Mouse (Mus musculus) intestine, embryonic 16.5 days (tissue): ENCODE results near the gene Cuzd1. TPM values are rescaled to one million over a fixed set of nuclear protein-coding genes. Genes with fewer than 3 reads are reported as not detected.

Experiments
- ATAC-seq: fragments of 200-750 bp; cut with Nextera tagmentation; 2 replicates; pipeline ENCODE4 v1.8.0; 2017; ENCODE audit warnings: moderate TSS enrichment, moderate library complexity
- H3K27ac ChIP-seq: fragments of 300-500 bp; sonication (generic); 2 replicates; pipeline ENCODE4 v1.5.1; 2014; ENCODE audit warnings: mild to moderate bottlenecking, low read length
- H3K27me3 ChIP-seq: fragments of 300-500 bp; sonication (generic); replicated peaks from 2 replicates; pipeline ENCODE4 v1.6.1; 2014; ENCODE audit warnings: low read length, control low read depth, mixed read lengths; ENCODE audit not compliant: control insufficient read depth, insufficient read depth
- H3K36me3 ChIP-seq: fragments of 300-500 bp; sonication (generic); 2 replicates; pipeline ENCODE4 v1.6.1; 2014; ENCODE audit warnings: low read length, control low read depth; ENCODE audit not compliant: control insufficient read depth, insufficient read depth
- H3K4me1 ChIP-seq: fragments of 300-500 bp; sonication (generic); 2 replicates; pipeline ENCODE4 v1.6.1; 2014; ENCODE audit warnings: low read length, control low read depth, mixed read lengths; ENCODE audit not compliant: control insufficient read depth, insufficient read depth
- H3K4me2 ChIP-seq: fragments of 300-500 bp; sonication (generic); 2 replicates; pipeline ENCODE4 v1.6.1; 2014; ENCODE audit warnings: low read depth, low read length, control low read depth
- H3K4me3 ChIP-seq: fragments of 300-500 bp; sonication (generic); 2 replicates; pipeline ENCODE4 v1.5.1; 2014; ENCODE audit warnings: mild to moderate bottlenecking, low read length
- H3K9ac ChIP-seq: fragments of 300-500 bp; sonication (generic); 2 replicates; pipeline ENCODE4 v1.6.1; 2014; ENCODE audit warnings: low read depth, low read length
- H3K9me3 ChIP-seq: fragments of 300-500 bp; sonication (generic); 2 replicates; pipeline ENCODE4 v1.6.1; 2016; ENCODE audit warnings: low read length, control low read depth; ENCODE audit not compliant: control insufficient read depth
- WGBS: fragments of 180-500 bp; shearing (Covaris S2); extraction: QIAGEN DNeasy Blood & Tissue Kit; methylation state at CpG from one replicate; pipeline ENCODE4 v1.1.7; 2014; 5-methylcytosine and 5-hydroxymethylcytosine counted together
- polyA plus RNA-seq: library from polyadenylated mRNA; unstranded; fragments of >200 nt; fragmentation: Nextera tagmentation; extraction: Ambion mirVana; gene quantifications from 2 replicates; pipeline ENCODE4 v1.2.1, GENCODE M21; 2015

Cuzd1 gene
- polyA plus RNA-seq, 1 experiment from 2014 or later, result 1.5 TPM

- no peak overlapping the region for H3K4me2 ChIP-seq
- H3K4me1 ChIP-seq, result no peaks in the 10 kb centered on the region
- ATAC-seq, result no peak
- H3K9ac ChIP-seq, result no peak overlapping the region
- no peaks in the 10 kb centered on the region for H3K9me3 ChIP-seq
- no peak overlapping the region for H3K4me3 ChIP-seq
- WGBS, result 50% methylated on average over 8 of the region's 8 CpGs
- H3K27ac ChIP-seq, result no peak overlapping the region
- H3K36me3 ChIP-seq, result no peaks in the 10 kb centered on the region; the same call in 1 of the 2 replicates
- H3K27me3 ChIP-seq, result no peaks in the 10 kb centered on the region
Measured at GRCm38 (mm10) chr7:131337502-131338068, 15.5 kb upstream of the Cuzd1 start.

GRCm38 (mm10) chr7:131333564-131333963 is 11.5 kb upstream of the Cuzd1 start, which contains the start of gene Fam24a:
Gene Fam24a (plus strand): TSS chr7:131333864.
- no peak within 1 kb of the TSS for H3K4me2 ChIP-seq
- H3K4me3 ChIP-seq, result no peak within 1 kb of the TSS
- H3K27me3 ChIP-seq, result no peaks in the 10 kb centered on the region
- no peak for ATAC-seq
- no peaks in the 10 kb centered on the region for H3K9me3 ChIP-seq
- WGBS, result 62% methylated on average over 1 of the region's 1 CpGs
- no peaks in the 10 kb centered on the region for H3K4me1 ChIP-seq
- no peaks in the 10 kb centered on the region for H3K36me3 ChIP-seq
- no peak within 1 kb of the TSS for H3K9ac ChIP-seq
- H3K27ac ChIP-seq, result no peak within 1 kb of the TSS

- H3K27ac ChIP-seq, result no peak overlapping the region
- H3K27me3 ChIP-seq, result no peaks in the 10 kb centered on the region
- H3K4me3 ChIP-seq, result no peak overlapping the region
- 67% methylated on average over 2 of the region's 2 CpGs for WGBS
- H3K36me3 ChIP-seq, result no peaks in the 10 kb centered on the region
- ATAC-seq, result no peak
- no peak overlapping the region for H3K4me2 ChIP-seq
- H3K9ac ChIP-seq, result no peak overlapping the region
- no peaks in the 10 kb centered on the region for H3K9me3 ChIP-seq
- no peaks in the 10 kb centered on the region for H3K4me1 ChIP-seq
Measured at GRCm38 (mm10) chr7:131331688-131332087, 9.6 kb upstream of the Cuzd1 start.

GRCm38 (mm10) chr7:131329416-131329815 is 7.3 kb upstream of the Cuzd1 start, which contains the start of gene Fam24b:
Gene Fam24b (minus strand): TSS chr7:131329516.
- Histone ChIP-seq H3K4me2 (no peak within 1 kb of the TSS), H3K27ac (no peak within 1 kb of the TSS)
- 90% methylated on average over 5 of the region's 5 CpGs for WGBS

GRCm38 (mm10) chr7:131327054-131327453 is 5.0 kb upstream of the Cuzd1 start:
- Histone ChIP-seq H3K4me3 (no peak overlapping the region), H3K27me3 (no peaks in the 10 kb centered on the region), H3K9me3 (no peaks in the 10 kb centered on the region), H3K27ac (no peak overlapping the region), H3K4me1 (no peaks in the 10 kb centered on the region), H3K9ac (no peak overlapping the region), H3K4me2 (no peak overlapping the region), H3K36me3 (no peaks in the 10 kb centered on the region)
- ATAC-seq, result no peak
- WGBS, result 87% methylated on average over 5 of the region's 5 CpGs

More at GRCm38 (mm10) chr7:131329416-131329815, 7.3 kb upstream of the Cuzd1 start, which contains the start of gene Fam24b:
- Histone ChIP-seq H3K36me3 (no peaks in the 10 kb centered on the region), H3K9ac (no peak within 1 kb of the TSS), H3K4me1 (no peaks in the 10 kb centered on the region), H3K4me3 (no peak within 1 kb of the TSS), H3K9me3 (no peaks in the 10 kb centered on the region), H3K27me3 (no peaks in the 10 kb centered on the region)
- no peak for ATAC-seq

GRCm38 (mm10) chr7:131318340-131318739 is 3.8 kb downstream of the Cuzd1 start:
- no peak overlapping the region for H3K4me3 ChIP-seq
- H3K27me3 ChIP-seq, result no peaks in the 10 kb centered on the region
- H3K4me1 ChIP-seq, result no peaks in the 10 kb centered on the region
- ATAC-seq, result no peak
- H3K4me2 ChIP-seq, result no peak overlapping the region
- H3K9me3 ChIP-seq, result no peaks in the 10 kb centered on the region
- H3K27ac ChIP-seq, result no peak overlapping the region
- H3K36me3 ChIP-seq, result no peaks in the 10 kb centered on the region
- WGBS, result 81% methylated on average over 5 of the region's 7 CpGs
- H3K9ac ChIP-seq, result no peak overlapping the region

- H3K9me3 ChIP-seq, result no peaks in the 10 kb centered on the region
- no peak overlapping the region for H3K4me2 ChIP-seq
- no peak for ATAC-seq
- WGBS, result 63% methylated on average over 12 of the region's 12 CpGs
- no peak overlapping the region for H3K4me3 ChIP-seq
- no peaks in the 10 kb centered on the region for H3K4me1 ChIP-seq
- no peak overlapping the region for H3K9ac ChIP-seq
- no peaks in the 10 kb centered on the region for H3K27me3 ChIP-seq
- no peaks in the 10 kb centered on the region for H3K36me3 ChIP-seq
- no peak overlapping the region for H3K27ac ChIP-seq
Measured at GRCm38 (mm10) chr7:131317587-131317986, 4.5 kb downstream of the Cuzd1 start.

GRCm38 (mm10) chr7:131314493-131314892 is 7.6 kb downstream of the Cuzd1 start:
- H3K27ac ChIP-seq, result no peak overlapping the region
- 80% methylated on average over 7 of the region's 7 CpGs for WGBS
- H3K4me1 ChIP-seq, result no peaks in the 10 kb centered on the region
- H3K9me3 ChIP-seq, result no peaks in the 10 kb centered on the region
- H3K36me3 ChIP-seq, result no peaks in the 10 kb centered on the region
- no peak overlapping the region for H3K4me2 ChIP-seq
- H3K27me3 ChIP-seq, result no peaks in the 10 kb centered on the region
- no peak overlapping the region for H3K4me3 ChIP-seq
- ATAC-seq, result no peak
- H3K9ac ChIP-seq, result no peak overlapping the region

- no peak for ATAC-seq
- H3K9ac ChIP-seq, result no peak overlapping the region
Measured at GRCm38 (mm10) chr7:131306733-131307132, 15.4 kb downstream of the Cuzd1 start.

GRCm38 (mm10) chr7:131303340-131303739 is 18.8 kb downstream of the Cuzd1 start:
- 53% methylated on average over 8 of the region's 8 CpGs for WGBS
- H3K4me2 ChIP-seq, result no peak overlapping the region
- no peaks in the 10 kb centered on the region for H3K36me3 ChIP-seq
- H3K9me3 ChIP-seq, result no peaks in the 10 kb centered on the region
- ATAC-seq, result no peak
- H3K27me3 ChIP-seq, result no peaks in the 10 kb centered on the region
- no peak overlapping the region for H3K27ac ChIP-seq
- H3K9ac ChIP-seq, result no peak overlapping the region
- no peaks in the 10 kb centered on the region for H3K4me1 ChIP-seq
- no peak overlapping the region for H3K4me3 ChIP-seq

More at GRCm38 (mm10) chr7:131306733-131307132, 15.4 kb downstream of the Cuzd1 start:
- no peaks in the 10 kb centered on the region for H3K36me3 ChIP-seq
- WGBS, result 78% methylated on average over 5 of the region's 5 CpGs
- no peak overlapping the region for H3K4me3 ChIP-seq
- no peaks in the 10 kb centered on the region for H3K4me1 ChIP-seq
- H3K9me3 ChIP-seq, result no peaks in the 10 kb centered on the region
- H3K27ac ChIP-seq, result no peak overlapping the region
- no peaks in the 10 kb centered on the region for H3K27me3 ChIP-seq
- no peak overlapping the region for H3K4me2 ChIP-seq
